Mouse (Mus musculus) embryo, embryonic 11 days (tissue): Measurements from ENCODE around the gene Acadl.

Source experiments
- DNase-seq: peaks from one replicate; pipeline ENCODE4 v3.0.0-alpha.2; 2015

The Acadl gene

GRCm38 (mm10) chr1:66862712-66863511 lies at the start of gene Acadl:
Gene Acadl (minus strand): TSS chr1:66863277.
- DNase-seq = peak; percentile 79

DNA sequence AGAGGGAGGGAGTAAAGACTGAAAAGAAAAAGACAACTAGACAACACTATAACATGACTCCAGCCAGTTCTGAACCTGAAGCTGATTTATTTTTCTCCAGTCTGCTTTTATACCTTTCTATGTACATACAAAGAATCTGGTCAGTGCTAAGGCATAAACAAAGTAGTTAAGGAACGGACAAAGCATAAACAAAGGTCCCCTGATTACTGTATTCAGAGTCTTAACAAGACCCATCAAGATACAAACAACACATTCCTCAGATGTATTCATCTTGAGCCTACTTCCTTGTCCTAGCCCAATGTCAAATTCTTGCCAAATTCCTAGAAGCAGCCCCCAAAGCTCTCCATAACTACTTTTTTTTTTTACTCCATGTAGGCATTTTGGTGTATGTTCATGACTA lies 49.2 kb upstream of the Acadl start:
- no peak for DNase-seq

GRCm38 (mm10) chr1:66902566-66902965 lies 39.5 kb upstream of the Acadl start:
- no peak for DNase-seq

DNA sequence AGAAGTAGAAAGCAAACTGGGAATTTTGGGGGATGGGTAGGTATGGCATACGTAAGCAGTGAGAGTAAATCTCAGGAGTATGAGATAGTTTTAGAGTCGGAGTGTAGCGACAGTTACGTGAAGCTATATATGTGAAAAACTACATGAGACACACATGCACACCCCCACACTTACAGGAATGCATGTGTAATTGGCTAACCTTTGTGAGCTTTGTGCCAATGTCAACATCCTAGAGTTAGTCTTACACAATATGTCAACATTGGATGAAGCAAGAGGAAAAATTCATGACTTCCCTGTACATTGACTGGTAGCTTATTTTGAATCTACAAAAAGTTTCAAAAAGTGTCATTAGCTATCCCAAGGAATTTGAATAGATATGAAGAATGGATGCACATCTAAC lies 37.9 kb upstream of the Acadl start:
- no peak for DNase-seq

- no peak for DNase-seq
Measured at GRCm38 (mm10) chr1:66898261-66898660, 35.2 kb upstream of the Acadl start.

- no peak for DNase-seq
Measured at GRCm38 (mm10) chr1:66896556-66896955, 33.5 kb upstream of the Acadl start.

GRCm38 (mm10) chr1:66896125-66896524 lies 33.0 kb upstream of the Acadl start:
- peak; percentile 54 for DNase-seq

DNA sequence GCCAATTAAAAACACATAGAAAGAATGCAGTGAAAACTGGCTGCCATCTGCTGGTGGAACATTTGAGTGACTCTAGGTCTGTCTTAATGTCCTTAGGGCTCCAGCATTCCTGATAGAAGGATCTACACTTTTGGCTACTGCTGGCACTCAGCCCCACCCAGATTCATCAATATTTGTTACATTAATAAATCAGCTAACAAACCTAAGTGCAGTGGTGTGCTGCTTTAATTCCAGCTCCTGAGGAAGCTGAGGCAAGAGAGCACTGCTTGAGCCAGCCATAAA lies 32.7 kb upstream of the Acadl start:
- peak; percentile 68 for DNase-seq

DNA sequence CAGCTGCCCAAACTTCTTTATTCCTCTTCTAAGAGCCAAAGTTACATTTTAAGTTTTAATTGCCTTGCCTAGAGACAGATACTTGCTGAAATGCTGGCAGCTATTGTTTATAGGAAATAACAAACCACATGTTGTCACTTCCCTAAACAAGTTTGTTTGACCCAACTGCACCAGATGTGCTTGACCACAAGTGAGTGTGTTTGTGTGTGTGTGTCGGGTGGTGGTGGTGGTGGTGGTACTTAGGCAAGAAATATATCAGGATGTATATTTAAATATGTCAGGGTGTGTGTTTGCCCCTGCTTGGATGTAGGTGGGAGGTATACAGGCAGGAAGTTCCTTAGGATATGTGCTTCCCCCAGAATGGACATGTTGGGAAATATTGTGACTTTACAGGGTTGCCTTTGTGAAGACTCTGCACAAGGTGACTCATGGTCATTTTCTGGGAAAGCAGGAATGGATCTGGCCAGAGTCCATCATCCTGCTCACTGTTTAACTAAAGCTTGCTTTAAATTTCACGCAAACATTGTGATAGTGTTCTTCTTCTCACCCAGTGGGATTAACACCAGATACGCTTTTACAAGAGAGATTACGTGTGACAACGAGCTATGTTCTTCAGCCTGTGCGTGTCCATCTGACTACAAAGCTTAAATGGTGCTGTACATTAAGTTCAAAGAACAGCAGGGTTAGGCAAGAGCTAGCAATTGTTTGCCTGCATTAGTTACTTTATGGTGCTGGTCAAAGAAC lies 32.2 kb upstream of the Acadl start:
- no peak for DNase-seq

- DNase-seq = no peak
Measured at GRCm38 (mm10) chr1:66887175-66887574, 24.1 kb upstream of the Acadl start.

- DNase-seq = no peak
Measured at GRCm38 (mm10) chr1:66880217-66880616, 17.1 kb upstream of the Acadl start.

GRCm38 (mm10) chr1:66874740-66875139 lies 11.7 kb upstream of the Acadl start:
- DNase-seq = no peak

GRCm38 (mm10) chr1:66871591-66871990 lies 8.5 kb upstream of the Acadl start:
- DNase-seq = no peak

DNA sequence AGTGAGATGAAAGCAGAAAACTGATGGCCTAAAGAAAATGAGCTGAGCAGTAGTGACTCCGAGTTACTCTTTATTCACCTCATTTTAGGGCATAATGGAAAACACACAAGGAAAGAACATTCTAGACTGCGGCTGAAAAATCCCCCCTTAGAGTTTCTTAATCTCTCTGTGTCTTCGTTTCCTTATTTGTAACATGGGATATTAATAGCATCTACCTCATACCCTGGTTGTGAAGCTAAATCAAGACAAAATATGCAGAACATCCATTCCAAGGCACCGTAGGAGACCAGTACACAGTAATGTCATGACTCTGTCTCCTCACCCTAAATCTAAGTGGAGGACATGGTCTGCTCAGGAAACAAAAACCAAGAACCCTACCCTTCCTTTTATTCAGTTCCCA lies 2.6 kb upstream of the Acadl start:
- DNase-seq = no peak

GRCm38 (mm10) chr1:66863741-66864495 lies 841 bp upstream of the Acadl start:
- peak; percentile 28 for DNase-seq

GRCm38 (mm10) chr1:66861764-66862672 lies 1.1 kb downstream of the Acadl start:
- peak; percentile 37 for DNase-seq

- DNase-seq = no peak
Measured at GRCm38 (mm10) chr1:66847506-66847905, 15.6 kb downstream of the Acadl start.

DNA sequence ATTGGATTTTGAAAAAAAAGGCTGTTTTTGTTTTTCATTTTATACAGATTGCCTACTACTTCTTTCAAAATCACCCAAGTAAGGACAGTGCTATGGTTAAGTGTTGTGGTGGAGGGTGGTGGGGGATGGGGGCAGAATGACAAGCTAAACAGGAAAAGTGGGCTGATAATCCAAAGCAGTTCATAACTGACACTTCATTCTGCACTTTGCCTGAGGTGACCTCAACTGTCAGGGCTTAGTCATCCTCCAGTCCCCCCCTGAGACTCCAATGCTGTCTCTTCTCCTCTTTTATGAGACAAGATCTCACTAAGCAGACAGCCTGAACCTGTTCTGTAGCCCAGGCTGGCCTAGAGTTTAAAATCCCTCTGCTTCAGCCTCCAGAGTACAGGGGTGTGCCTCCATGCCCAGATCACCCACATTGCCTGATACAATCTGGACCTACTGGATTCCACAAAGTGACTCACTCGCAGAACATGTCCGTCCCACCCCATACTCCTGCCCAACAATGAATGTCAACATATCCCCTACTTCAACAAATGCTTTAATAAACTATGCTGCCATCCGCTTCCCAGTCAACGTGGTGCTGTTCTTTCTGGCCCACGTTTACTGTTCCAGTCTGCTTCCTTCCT lies 17.3 kb downstream of the Acadl start:
- no peak for DNase-seq

DNA sequence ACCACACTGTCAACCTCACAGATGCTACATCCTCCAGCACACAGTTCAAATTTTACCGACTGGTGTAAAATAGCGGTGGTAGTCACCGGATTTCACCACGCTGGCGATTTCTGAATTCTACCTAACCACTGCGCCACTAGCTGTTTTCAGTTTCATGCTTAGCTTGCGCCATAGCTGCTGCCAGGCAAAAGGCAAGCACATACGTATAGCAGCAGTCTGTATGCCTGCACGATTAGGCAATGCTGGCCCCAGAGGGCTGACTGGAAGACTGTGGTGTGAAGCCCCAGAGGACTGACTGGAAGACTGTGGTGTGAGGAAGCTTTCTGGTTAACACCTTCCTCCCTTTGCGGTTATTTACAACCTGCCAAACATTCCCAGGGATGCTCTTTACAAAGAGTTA lies 21.1 kb downstream of the Acadl start:
- no peak for DNase-seq

DNA sequence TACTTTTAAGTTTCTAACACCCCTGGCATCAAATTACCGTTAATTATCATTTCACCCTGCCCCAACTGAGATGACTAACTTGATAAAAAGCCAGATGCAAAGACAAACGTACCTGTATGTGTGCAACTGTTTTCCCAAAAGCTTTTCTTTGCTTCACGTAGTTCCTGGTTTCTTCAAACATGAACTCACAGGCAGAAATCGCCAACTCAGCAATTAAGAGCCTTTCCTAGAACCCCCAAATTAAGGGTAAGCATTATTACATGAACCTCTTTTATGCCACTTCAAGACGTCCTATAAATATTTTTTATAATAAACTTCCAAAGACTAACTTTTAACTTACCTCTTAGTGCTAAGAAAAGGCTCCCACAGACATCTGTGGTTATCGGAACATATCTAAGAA lies 21.6 kb downstream of the Acadl start:
- DNase-seq = no peak

- DNase-seq = no peak
Measured at GRCm38 (mm10) chr1:66839755-66840438, 23.2 kb downstream of the Acadl start.

DNA sequence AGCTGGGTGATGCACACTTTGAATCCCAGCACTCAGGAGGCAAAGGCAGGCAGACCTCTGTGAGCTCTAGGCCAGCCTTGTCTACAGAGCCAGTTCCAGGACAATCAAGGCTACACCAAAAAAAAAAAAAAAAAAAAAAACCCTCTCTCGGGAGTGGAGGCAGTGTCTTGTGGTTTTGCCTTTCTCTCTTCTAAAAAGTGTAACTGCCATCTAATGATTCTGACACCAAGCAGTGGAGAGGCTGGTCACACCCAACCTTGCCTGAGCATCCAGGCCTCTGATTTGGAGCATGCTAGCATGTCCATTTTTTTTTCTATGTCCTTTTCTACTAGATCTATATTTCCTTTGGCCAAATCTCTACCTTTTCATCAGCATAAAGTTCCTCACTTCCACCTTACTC lies 23.9 kb downstream of the Acadl start:
- no peak for DNase-seq
